Mouse (Mus musculus) adrenal gland, postnatal 4 days (tissue): ENCODE results near the gene Grik5. TPM values are rescaled to one million over a fixed set of nuclear protein-coding genes. Genes with fewer than 3 reads are reported as not detected.

Experiments
- microRNA-seq: library from miRNA; unstranded; fragments of <30 nt; microRNA quantifications from one replicate; pipeline ENCODE4 v1.2.0, GENCODE M21; 2021
- total RNA-seq, 2 experiments: library from RNA; stranded (reverse); gene quantifications; 2 replicates each; pipeline ENCODE4 v1.2.3; 2021

The Grik5 gene
- total RNA-seq, 2 experiments from 2014 or later, result 38.1 to 45.1 TPM

Small RNA genes lying within 50 kb of the gene (microRNA-seq; reads per million reads assigned to microRNA genes)
- gene Mir6537 (not detected), gene Mir7046 (1.8 reads per million), gene Mir7047 (not detected)

Other genes with a start within 250 kb of the Grik5 start
- under 1 TPM in 1 of 2 experiments, not detected in 1; 0.92 TPM for gene Gm9844, start 210.1 kb downstream of the Grik5 start, total RNA-seq
- gene Lypd4, start 202.4 kb downstream of the Grik5 start, total RNA-seq, result not detected
- gene Dmrtc2, start 202.3 kb downstream of the Grik5 start, total RNA-seq, result under 1 TPM in 1 of 2 experiments, not detected in 1; 0.17 TPM
- gene Rps19, start 188.0 kb downstream of the Grik5 start, total RNA-seq, result 1,000 to 10,000 TPM; 1,415 to 1,431 TPM
- 1 to 10 TPM; 1.1 to 3.2 TPM for gene Cd79a, start 175.0 kb downstream of the Grik5 start, total RNA-seq
- 100 to 1,000 TPM; 159 to 161 TPM for gene Arhgef1, start 169.4 kb downstream of the Grik5 start, total RNA-seq
- not detected for gene Gm4881, start 127.9 kb downstream of the Grik5 start, total RNA-seq
- gene Rabac1, start 99.6 kb downstream of the Grik5 start, total RNA-seq, result 100 to 1,000 TPM; 204 to 208 TPM
- gene Atp1a3, start 66.4 kb downstream of the Grik5 start, total RNA-seq, result 10 to 100 TPM; 66.4 to 69.0 TPM
- 10 to 100 TPM; 22.3 to 24.4 TPM for gene Zfp574, start 221 bp upstream of the Grik5 start, total RNA-seq
- 1 to 10 TPM; 3.7 to 4.1 TPM for gene Pou2f2, start 107.4 kb upstream of the Grik5 start, total RNA-seq
- 10 to 100 TPM; 15.6 to 16.4 TPM for gene Dedd2, start 148.3 kb upstream of the Grik5 start, total RNA-seq
- gene Zfp526, start 149.1 kb upstream of the Grik5 start, total RNA-seq, result 10 to 100 TPM; 15.9 to 16.3 TPM
- 10 to 100 TPM; 84.8 to 89.3 TPM for gene Gsk3a, start 165.5 kb upstream of the Grik5 start, total RNA-seq
- 10 to 100 TPM; 47.5 to 50.4 TPM for gene Erf, start 178.4 kb upstream of the Grik5 start, total RNA-seq
- gene Cic, start 195.4 kb upstream of the Grik5 start, total RNA-seq, result 100 to 1,000 TPM; 162 to 174 TPM
- 10 to 100 TPM; 62.9 to 70.0 TPM for gene Pafah1b3, start 225.6 kb upstream of the Grik5 start, total RNA-seq
- gene Prr19, start 229.1 kb upstream of the Grik5 start, total RNA-seq, result not detected
- gene Tmem145, start 233.8 kb upstream of the Grik5 start, total RNA-seq, result 1 to 10 TPM; 4.0 to 5.4 TPM
- 10 to 100 TPM; 51.4 to 55.6 TPM for gene Megf8, start 244.8 kb upstream of the Grik5 start, total RNA-seq